Mouse (Mus musculus) testis, postnatal 10 days (tissue): ENCODE results near the gene Hoxd3.

Experiments
- DNase-seq: peaks from one replicate; pipeline ENCODE4 v3.0.0; 2021; ENCODE audit warnings: low spot score

Hoxd3 gene

GRCm38 (mm10) chr2:74746298-74746921, 34.7 kb downstream of the Hoxd3 start:
- DNase-seq, result no peak

DNA sequence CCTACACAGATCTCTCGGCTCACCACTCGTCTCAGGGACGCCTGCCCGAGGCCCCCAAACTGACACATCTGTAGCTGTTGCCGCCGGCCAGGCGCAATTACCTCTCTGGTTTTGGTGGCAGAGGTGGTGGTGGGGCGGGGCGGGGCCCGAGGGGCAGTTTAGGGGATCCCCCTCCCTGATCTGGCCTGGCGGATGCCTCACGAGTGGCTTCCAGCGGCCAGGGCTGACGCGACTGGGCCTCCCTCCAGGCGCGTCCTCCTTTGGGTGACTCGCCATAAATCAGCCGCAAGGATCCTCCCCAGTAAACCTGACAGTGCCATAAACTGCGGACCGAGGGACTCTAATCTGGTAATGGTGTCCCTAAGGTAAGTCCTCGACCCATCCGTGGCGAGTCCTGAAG, 35.3 kb downstream of the Hoxd3 start:
- DNase-seq, result no peak

- no peak for DNase-seq
These were observed 36.0 kb downstream of the Hoxd3 start for GRCm38 (mm10) chr2:74747661-74748141.

GRCm38 (mm10) chr2:74748436-74748995, 36.8 kb downstream of the Hoxd3 start:
- no peak for DNase-seq

DNA sequence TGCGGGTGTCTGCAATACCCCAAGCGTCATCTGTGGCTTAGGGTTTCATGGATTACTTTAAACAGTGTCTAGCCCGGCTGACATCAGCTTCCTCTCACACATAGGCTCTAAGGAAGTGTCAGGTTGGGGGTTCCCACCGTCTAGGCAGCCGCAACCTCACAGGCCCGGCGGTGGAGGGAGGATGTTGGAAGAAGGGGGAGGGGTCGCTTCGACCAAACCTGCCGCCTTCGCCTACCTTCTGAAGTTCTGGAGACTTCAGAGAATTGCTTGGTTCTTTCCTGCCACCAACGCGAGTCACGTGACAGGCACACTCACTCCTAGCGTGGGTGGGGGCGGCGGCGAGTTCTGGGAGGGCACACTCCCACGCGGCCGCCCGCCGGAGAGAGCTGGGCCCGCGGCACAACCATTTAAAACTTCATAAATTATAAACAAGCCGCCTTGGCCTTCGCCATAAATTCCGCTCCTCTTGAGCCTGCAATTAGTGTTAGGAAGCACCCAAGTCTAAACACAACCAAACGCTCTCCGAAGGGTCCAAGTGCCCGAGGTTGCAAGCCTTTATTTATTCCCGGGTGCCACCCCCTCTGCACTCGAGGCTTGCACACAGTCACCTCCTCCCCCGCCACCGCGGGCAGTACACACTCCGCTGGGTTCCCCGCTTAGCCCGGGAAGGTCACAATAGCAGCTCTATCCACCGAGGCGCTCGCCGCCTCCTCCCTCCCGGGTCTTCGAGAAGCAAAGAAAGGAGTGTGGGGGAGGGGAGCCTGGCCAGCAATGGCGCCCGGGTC, 37.8 kb downstream of the Hoxd3 start:
- DNase-seq, result peak; percentile 75

DNA sequence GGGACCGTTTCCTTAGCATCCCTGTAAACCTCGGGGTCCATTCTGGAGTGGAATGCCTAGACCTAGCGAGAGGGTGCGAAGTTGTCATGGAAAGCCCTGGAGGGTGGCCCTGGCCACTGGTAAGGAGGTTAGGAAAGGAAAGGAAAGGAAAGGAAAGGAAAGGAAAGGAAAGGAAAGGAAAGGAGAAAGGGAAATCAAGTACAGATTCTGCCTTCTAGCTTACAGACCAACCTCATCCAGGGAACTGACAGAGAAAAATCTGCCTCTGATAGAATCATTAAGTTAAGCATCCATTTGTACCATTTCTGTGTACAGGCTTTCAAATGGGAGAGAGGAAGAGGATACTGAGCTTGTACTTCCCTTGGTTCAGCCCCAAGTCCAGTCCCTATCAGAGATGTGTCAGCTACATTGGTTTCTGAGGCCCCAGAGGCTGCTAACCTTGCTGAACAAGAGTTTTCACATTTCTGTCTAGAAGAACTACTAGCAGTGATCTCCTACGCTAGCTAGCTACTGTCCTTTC, 39.1 kb downstream of the Hoxd3 start:
- no peak for DNase-seq

- no peak for DNase-seq
These were observed 40.1 kb downstream of the Hoxd3 start for GRCm38 (mm10) chr2:74751861-74752260.

- DNase-seq, result no peak
These were observed 40.9 kb downstream of the Hoxd3 start for GRCm38 (mm10) chr2:74752431-74753174.

DNA sequence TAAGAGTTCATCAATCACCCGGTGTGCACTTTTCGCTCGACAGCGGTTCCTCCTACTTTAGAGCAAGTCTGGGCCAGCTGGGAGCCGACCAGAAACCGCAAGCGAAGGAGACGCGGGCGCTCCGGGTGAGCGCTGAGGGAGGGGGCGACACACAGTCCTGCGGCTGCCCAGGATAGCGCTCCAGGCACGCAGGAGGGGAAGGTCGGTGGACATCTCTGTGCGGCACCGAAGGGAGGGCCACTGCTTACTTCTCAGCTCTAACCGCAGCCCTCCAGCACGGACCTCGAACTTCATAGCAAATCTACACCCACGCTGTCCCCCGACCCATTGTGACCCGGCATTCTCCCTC, 41.4 kb downstream of the Hoxd3 start:
- DNase-seq, result no peak

DNA sequence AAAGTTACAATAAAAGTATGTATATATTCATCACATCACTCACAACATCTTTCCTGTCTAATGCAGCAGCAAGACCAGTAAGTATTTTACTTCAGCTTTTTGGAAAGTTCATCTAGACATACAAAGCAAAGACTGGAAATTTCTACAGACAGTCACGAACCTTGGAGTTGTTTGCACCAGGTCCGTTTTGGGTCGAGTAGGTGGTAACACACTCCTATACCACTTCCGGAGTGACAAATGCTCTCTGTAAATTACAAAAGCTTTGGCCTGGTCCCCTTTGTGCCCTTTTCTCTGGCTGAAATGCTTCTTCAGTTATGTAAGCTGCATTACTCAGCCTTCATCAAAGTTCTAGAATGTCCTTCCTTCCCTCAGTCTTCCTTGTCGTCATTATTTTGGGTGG, 42.0 kb downstream of the Hoxd3 start:
- no peak for DNase-seq

GRCm38 (mm10) chr2:74760146-74760545, 48.4 kb downstream of the Hoxd3 start:
- no peak for DNase-seq

- no peak for DNase-seq
These were observed 50.2 kb downstream of the Hoxd3 start for GRCm38 (mm10) chr2:74761941-74762340.

GRCm38 (mm10) chr2:74762522-74763244, 51.0 kb downstream of the Hoxd3 start, which contains the start of gene Hoxd1:
Hoxd1 (plus strand) TSS chr2:74762980.
- DNase-seq, result peak; percentile 61

- no peak for DNase-seq
These were observed 51.6 kb downstream of the Hoxd3 start for GRCm38 (mm10) chr2:74763245-74763735.

- no peak for DNase-seq
These were observed 52.2 kb downstream of the Hoxd3 start for GRCm38 (mm10) chr2:74763976-74764375.

DNA sequence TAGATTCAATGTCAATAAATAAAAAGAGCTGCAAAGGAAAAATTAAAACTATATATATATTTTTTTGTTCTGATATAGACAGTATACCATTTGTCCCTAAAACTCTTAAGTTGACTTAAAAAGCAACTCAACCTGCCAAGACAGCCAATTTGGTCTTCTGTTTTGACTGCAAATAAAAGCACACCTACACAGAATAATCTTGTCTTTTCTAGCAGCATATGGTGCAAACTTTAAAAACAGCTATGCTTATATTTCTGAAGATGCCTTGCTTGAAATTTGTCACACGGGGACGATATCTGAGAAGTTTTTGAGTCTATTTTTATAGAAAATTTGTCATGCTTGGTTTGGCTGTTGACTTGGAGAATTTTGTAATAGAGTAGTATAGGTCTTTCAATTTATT, 62.6 kb downstream of the Hoxd3 start:
- DNase-seq, result no peak

- no peak for DNase-seq
These were observed 66.0 kb downstream of the Hoxd3 start for GRCm38 (mm10) chr2:74777536-74778275.

- no peak for DNase-seq
These were observed 69.7 kb downstream of the Hoxd3 start for GRCm38 (mm10) chr2:74781386-74781785.

GRCm38 (mm10) chr2:74795531-74795930, 83.8 kb downstream of the Hoxd3 start:
- DNase-seq, result no peak
